9 mouse cellular contexts compared by ENCODE assay signal in genomic region chr9:44109360-44110095, GRCm38 (mm10). TPM values are rescaled to one million over a fixed set of nuclear protein-coding genes. Genes with fewer than 3 reads are reported as not detected.
A peak's percentile ranks its signal among the peaks of the same experiment; 100 is the strongest.
DNase-seq lines count a peak whose midpoint lies in the region; ATAC-seq and TF ChIP-seq lines count a peak whose summit lies in the region.
"Had no signal": no experiment of that assay in that cellular context is flagged by ENCODE, and none has a peak within 500 bp of the region (broad histone marks: within the 10 kb centered on the region; RNA-seq: fewer than 3 reads in every experiment).

No protein-coding gene starts in this region.

- no peak for ATAC-seq in kidney, embryonic 15.5 days (replicated peaks; ENCODE audit: low FRiP score)
- ATAC-seq in liver, embryonic 14.5 days (ENCODE audit: insufficient read depth): no peak
- no peak for ATAC-seq in neural tube, embryonic 12.5 days (ENCODE audit: low FRiP score, low read depth)

- 18% methylated on average over 9 of the region's 9 CpGs for WGBS in kidney, embryonic 15.5 days
- WGBS in liver, embryonic 14.5 days (ENCODE audit: insufficient replicate concordance): 32% methylated on average over 9 of the region's 9 CpGs
- WGBS in neural tube, embryonic 12.5 days: 31% methylated on average over 9 of the region's 9 CpGs

- H3K27ac ChIP-seq in kidney, embryonic 15.5 days: peak overlapping the region; percentile 54; the same call in 1 of the 2 replicates
- no peak overlapping the region for H3K27ac ChIP-seq in liver, embryonic 14.5 days
- H3K27ac ChIP-seq in neural tube, embryonic 12.5 days: no peak overlapping the region

- no peaks in the 10 kb centered on the region for H3K27me3 ChIP-seq in kidney, embryonic 15.5 days
- no peaks in the 10 kb centered on the region for H3K27me3 ChIP-seq in liver, embryonic 14.5 days (ENCODE audit: control insufficient read depth, insufficient read depth, low read length)
- no peaks in the 10 kb centered on the region for H3K27me3 ChIP-seq in neural tube, embryonic 12.5 days (replicated peaks)

- H3K9ac ChIP-seq in kidney, embryonic 15.5 days: 0 out of 2 replicates have a peak overlapping the region, but pooled peaks have one; percentile 11
- no peak overlapping the region for H3K9ac ChIP-seq in liver, embryonic 14.5 days (replicated peaks)
- no peak overlapping the region for H3K9ac ChIP-seq in neural tube, embryonic 12.5 days

- no peaks in the 10 kb centered on the region for H3K9me3 ChIP-seq in kidney, embryonic 15.5 days (replicated peaks)
- no peaks in the 10 kb centered on the region for H3K9me3 ChIP-seq in liver, embryonic 14.5 days (ENCODE audit: control insufficient read depth, low read length)
- H3K9me3 ChIP-seq in neural tube, embryonic 12.5 days: no peaks in the 10 kb centered on the region

- peaks cover 68% of the 10 kb centered on the region for H3K4me1 ChIP-seq in kidney, embryonic 15.5 days
- H3K4me1 ChIP-seq in liver, embryonic 14.5 days (replicated peaks; ENCODE audit: control insufficient read depth in 2 of 2, insufficient read depth in 2 of 2, low read length in 1 of 2): peaks cover 6 to 15% of the 10 kb centered on the region in 2 experiments
- H3K4me1 ChIP-seq in neural tube, embryonic 12.5 days: peaks cover 46% of the 10 kb centered on the region

- TF ChIP-seq CTCF in liver, embryonic 14.5 days (IDR thresholded peaks at IDR 0.05; ENCODE audit: low read depth): peak; percentile 89

- peak overlapping the region; percentile 30 for H3K4me3 ChIP-seq in kidney, embryonic 15.5 days (replicated peaks)
- no peak overlapping the region for H3K4me3 ChIP-seq in liver, embryonic 14.5 days (ENCODE audit: insufficient read depth in 1 of 2, low read depth in 2 of 2, low read length in 2 of 2)
- no peak overlapping the region for H3K4me3 ChIP-seq in neural tube, embryonic 12.5 days

- peak overlapping the region; percentile 55 for H3K4me2 ChIP-seq in kidney, embryonic 15.5 days
- peak overlapping the region; percentile 37 for H3K4me2 ChIP-seq in liver, embryonic 14.5 days (ENCODE audit: low read depth)
- H3K4me2 ChIP-seq in neural tube, embryonic 12.5 days (replicated peaks): peak overlapping the region; percentile 46

- TF ChIP-seq EP300 in liver, embryonic 14.5 days (IDR thresholded peaks at IDR 0.05; ENCODE audit: low read depth): no peak

- H3K36me3 ChIP-seq in kidney, embryonic 15.5 days: peaks cover 32% of the 10 kb centered on the region
- peaks cover 14% of the 10 kb centered on the region for H3K36me3 ChIP-seq in liver, embryonic 14.5 days (replicated peaks; ENCODE audit: control insufficient read depth, insufficient read depth, low read depth)
- peaks cover 13% of the 10 kb centered on the region for H3K36me3 ChIP-seq in neural tube, embryonic 12.5 days

- peak; percentile 85 to 86 for DNase-seq in B cell, adult 2 months
- DNase-seq in adrenal gland, adult 18-20 months (ENCODE audit: low spot score in 2 of 2): peak; percentile 76 to 78
- DNase-seq in embryo, embryonic 9.5 days (ENCODE audit: extremely low spot score): peak; percentile 80
- DNase-seq in heart, adult 9 months (ENCODE audit: low spot score in 2 of 2): peak; percentile 53 to 74
- DNase-seq in liver, embryonic 14.5 days (ENCODE audit: low read depth in 3 of 3, low spot score in 3 of 3): peak; percentile 59 to 64 (median 61)
- peak; percentile 81 for DNase-seq in thymus, postnatal 14 days

RNA-seq across cellular contexts. Expression of gene C1qtnf5, which starts 2.5 kb away (rescaled TPM):
- total RNA-seq in adrenal gland, adult 18-20 months (2021): 10 to 100 TPM; 13.2 to 17.8 TPM
- polyA plus RNA-seq in kidney, embryonic 15.5 days (2015; fragmentation: Nextera tagmentation; extraction: Ambion mirVana): 4.5 and 5.2 TPM in 2 replicates
- polyA plus RNA-seq in liver, embryonic 14.5 days (2012; rRNA removed): 0.24 and 0.27 TPM in 2 replicates
- 0.27 and 0.30 TPM in 2 replicates for polyA plus RNA-seq in liver, embryonic 14.5 days (2014; fragmentation: Nextera tagmentation; extraction: Ambion mirVana)
- 0.43 and 0.74 TPM in 2 replicates for polyA plus RNA-seq in neural tube, embryonic 12.5 days (2016; fragmentation: Nextera tagmentation; extraction: Ambion mirVana)
- total RNA-seq: hematopoietic stem cell, adult 5-6 weeks had no signal

RNA-seq across cellular contexts. Expression of gene Gm49380, which starts 3.8 kb away (rescaled TPM):
- total RNA-seq in adrenal gland, adult 18-20 months (2021): under 1 TPM; 0.27 to 0.48 TPM
- polyA plus RNA-seq in kidney, embryonic 15.5 days (2015; fragmentation: Nextera tagmentation; extraction: Ambion mirVana): 0.17 and 0.21 TPM in 2 replicates
- polyA plus RNA-seq in liver, embryonic 14.5 days (2012; rRNA removed): 0.05 and 0.09 TPM in 2 replicates
- not detected in 2 replicates for polyA plus RNA-seq in liver, embryonic 14.5 days (2014; fragmentation: Nextera tagmentation; extraction: Ambion mirVana)
- 0.18 and 0.51 TPM in 2 replicates for polyA plus RNA-seq in neural tube, embryonic 12.5 days (2016; fragmentation: Nextera tagmentation; extraction: Ambion mirVana)
- total RNA-seq: hematopoietic stem cell, adult 5-6 weeks had no signal

RNA-seq across cellular contexts. Expression of gene Rnf26, which starts 3.8 kb away (rescaled TPM):
- total RNA-seq in adrenal gland, adult 18-20 months (2021): 10 to 100 TPM; 19.4 to 24.1 TPM
- polyA plus RNA-seq in kidney, embryonic 15.5 days (2015; fragmentation: Nextera tagmentation; extraction: Ambion mirVana): 70.9 and 78.3 TPM in 2 replicates
- 21.9 and 26.2 TPM in 2 replicates for polyA plus RNA-seq in liver, embryonic 14.5 days (2012; rRNA removed)
- 29.4 and 34.3 TPM in 2 replicates for polyA plus RNA-seq in liver, embryonic 14.5 days (2014; fragmentation: Nextera tagmentation; extraction: Ambion mirVana)
- 57.4 and 59.2 TPM in 2 replicates for polyA plus RNA-seq in neural tube, embryonic 12.5 days (2016; fragmentation: Nextera tagmentation; extraction: Ambion mirVana)

RNA-seq across cellular contexts. Expression of gene Mfrp, which starts 8.0 kb away (rescaled TPM):
- not detected for total RNA-seq in adrenal gland, adult 18-20 months (2021)
- polyA plus RNA-seq in kidney, embryonic 15.5 days (2015; fragmentation: Nextera tagmentation; extraction: Ambion mirVana): 0.13 TPM in 1 of 2 replicates, not detected in the other
- not detected in 2 replicates for polyA plus RNA-seq in liver, embryonic 14.5 days (2012; rRNA removed)
- polyA plus RNA-seq in liver, embryonic 14.5 days (2014; fragmentation: Nextera tagmentation; extraction: Ambion mirVana): not detected in 2 replicates
- polyA plus RNA-seq in neural tube, embryonic 12.5 days (2016; fragmentation: Nextera tagmentation; extraction: Ambion mirVana): 0.18 TPM in 1 of 2 replicates, not detected in the other
- total RNA-seq: hematopoietic stem cell, adult 5-6 weeks had no signal

RNA-seq across cellular contexts. Expression of gene Mcam, which starts 24.7 kb away (rescaled TPM):
- total RNA-seq in adrenal gland, adult 18-20 months (2021): 10 to 100 TPM; 24.2 to 90.7 TPM
- 44.2 and 47.0 TPM in 2 replicates for polyA plus RNA-seq in kidney, embryonic 15.5 days (2015; fragmentation: Nextera tagmentation; extraction: Ambion mirVana)
- 6.1 and 6.2 TPM in 2 replicates for polyA plus RNA-seq in liver, embryonic 14.5 days (2012; rRNA removed)
- 3.1 and 3.4 TPM in 2 replicates for polyA plus RNA-seq in liver, embryonic 14.5 days (2014; fragmentation: Nextera tagmentation; extraction: Ambion mirVana)
- 19.2 and 19.4 TPM in 2 replicates for polyA plus RNA-seq in neural tube, embryonic 12.5 days (2016; fragmentation: Nextera tagmentation; extraction: Ambion mirVana)
